Mouse (Mus musculus) liver, postnatal 0 days (tissue): Measurements from ENCODE around the gene 1700047I17Rik2. TPM values are rescaled to one million over a fixed set of nuclear protein-coding genes. Genes with fewer than 3 reads are reported as not detected.
"Not testable (repeated sequence)": the region's sequence is repeated elsewhere in the genome, so short reads cannot be mapped to it uniquely, and the experiment has no call there.

ENCODE experiments used
- ATAC-seq: fragments of 200-750 bp; cut with Nextera tagmentation; 2 replicates; pipeline ENCODE4 v1.8.0; 2017; ENCODE audit warnings: mild to moderate bottlenecking, moderate library complexity
- DNase-seq: peaks from one replicate; pipeline ENCODE4 v3.0.0-alpha.2; 2016
- H3K27ac ChIP-seq: fragments of 300-500 bp; sonication (generic); 2 replicates; pipeline ENCODE4 v1.5.1; 2014; ENCODE audit warnings: antibody characterized with exemption, moderate library complexity, mild to moderate bottlenecking, low read depth
- H3K27me3 ChIP-seq: fragments of 300-500 bp; sonication (generic); 2 replicates; pipeline ENCODE4 v1.6.1; 2014; ENCODE audit warnings: low read length, control low read depth, mixed read lengths; ENCODE audit not compliant: insufficient read depth
- H3K36me3 ChIP-seq: fragments of 300-500 bp; sonication (generic); replicated peaks from 2 replicates; pipeline ENCODE4 v1.6.1; 2014; ENCODE audit warnings: mild to moderate bottlenecking, control low read depth, low read length, moderate library complexity, mixed read lengths; ENCODE audit not compliant: insufficient read depth
- H3K4me1 ChIP-seq: fragments of 300-500 bp; sonication (generic); 2 replicates; pipeline ENCODE4 v1.6.1; 2014; ENCODE audit warnings: antibody characterized with exemption, mild to moderate bottlenecking, control low read depth; ENCODE audit not compliant: insufficient read depth
- H3K4me2 ChIP-seq: fragments of 300-500 bp; sonication (generic); 2 replicates; pipeline ENCODE4 v1.6.1; 2014; ENCODE audit warnings: low read depth, mild to moderate bottlenecking, low read length, moderate library complexity, mixed read lengths
- H3K4me3 ChIP-seq: fragments of 300-500 bp; sonication (generic); 2 replicates; pipeline ENCODE4 v1.5.1; 2014; ENCODE audit warnings: low read depth, low read length
- H3K9ac ChIP-seq: fragments of 300-500 bp; sonication (generic); replicated peaks from 2 replicates; pipeline ENCODE4 v1.6.1; 2014; ENCODE audit warnings: mild to moderate bottlenecking, moderate library complexity
- H3K9me3 ChIP-seq: fragments of 300-500 bp; sonication (generic); 2 replicates; pipeline ENCODE4 v1.6.1; 2016; ENCODE audit warnings: mild to moderate bottlenecking, control low read depth, low read length, mixed read lengths
- WGBS: fragments of 180-500 bp; shearing (Covaris S2); extraction: QIAGEN DNeasy Blood & Tissue Kit; methylation state at CpG from one replicate; pipeline ENCODE4 v1.1.7; 2014; ENCODE audit not compliant: insufficient replicate concordance; 5-methylcytosine and 5-hydroxymethylcytosine counted together
- polyA plus RNA-seq: library from polyadenylated mRNA; unstranded; fragments of >200 nt; fragmentation: Nextera tagmentation; extraction: Ambion mirVana; gene quantifications from 2 replicates; pipeline ENCODE4 v1.2.1, GENCODE M21; 2015

1700047I17Rik2 gene
- polyA plus RNA-seq, 1 experiment from 2014 or later = not detected

DNA sequence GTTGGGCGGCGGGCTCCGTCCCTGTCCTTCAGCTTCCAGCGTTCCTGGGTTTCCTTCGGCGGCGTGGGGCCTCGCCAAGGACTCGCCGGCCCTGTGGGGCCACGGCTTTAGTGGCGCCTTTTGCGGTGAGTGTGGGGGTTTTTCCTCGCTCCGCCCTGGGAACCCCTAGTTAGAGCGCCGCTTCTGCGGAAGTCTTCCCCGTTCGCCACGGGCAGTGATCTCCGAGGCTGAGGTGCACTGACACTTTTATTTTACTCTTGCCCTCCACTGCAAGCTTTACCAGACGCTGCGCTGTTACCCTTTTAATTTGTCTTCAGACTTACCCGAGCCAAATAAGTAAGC lies 31.1 kb downstream of the 1700047I17Rik2 start:
- DNase-seq, H3K9me3 ChIP-seq, H3K27me3 ChIP-seq, H3K4me1 ChIP-seq, H3K36me3 ChIP-seq, H3K9ac ChIP-seq, H3K4me2 ChIP-seq: not testable (repeated sequence)
- ATAC-seq = peak; percentile 29
- H3K4me3 ChIP-seq = peak overlapping the region; percentile 47
- peak overlapping the region; percentile 67; the same call in 1 of the 2 replicates for H3K27ac ChIP-seq
- under 1% methylated on average over 10 of the region's 25 CpGs for WGBS

DNA sequence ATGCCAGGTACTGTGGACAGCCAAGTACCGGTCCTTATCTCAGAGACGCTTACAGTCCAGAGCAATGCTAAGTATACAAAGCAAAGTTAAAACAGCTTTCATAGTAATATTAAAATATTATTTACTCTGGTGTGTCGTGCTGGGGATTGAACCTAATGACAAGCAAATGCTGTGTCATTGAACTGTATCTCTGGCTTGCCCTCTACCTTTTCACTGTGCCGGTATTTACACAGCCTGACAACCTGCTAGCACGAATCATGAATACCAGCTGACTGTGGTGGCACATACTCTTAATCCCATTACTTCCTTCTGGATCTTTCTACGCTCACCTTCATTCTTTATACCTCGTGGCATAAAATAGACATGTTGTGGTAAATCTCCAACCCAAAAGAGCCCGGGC lies 42.9 kb downstream of the 1700047I17Rik2 start:
- H3K9me3 ChIP-seq = not testable (repeated sequence)

DNA sequence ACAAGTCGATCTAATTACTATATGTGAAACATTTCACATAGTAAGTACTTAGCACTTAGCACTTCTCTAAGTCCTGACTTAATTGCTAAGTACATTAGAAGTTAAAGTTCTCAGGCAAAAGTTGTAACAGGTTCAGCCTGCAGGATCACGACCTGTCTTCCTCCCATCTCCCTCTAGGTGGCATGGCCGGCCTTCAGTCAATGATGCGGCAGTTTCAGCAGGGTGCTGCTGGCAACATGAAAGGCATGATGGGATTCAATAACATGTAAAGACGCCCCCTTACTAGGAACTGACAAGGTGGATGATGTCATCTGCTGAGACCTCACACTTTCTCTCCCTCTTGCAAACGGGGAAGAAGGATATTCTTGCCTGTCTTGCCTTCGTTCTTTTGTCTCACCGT lies 62.6 kb downstream of the 1700047I17Rik2 start:
- H3K36me3 ChIP-seq, H3K27ac ChIP-seq: not testable (repeated sequence)
- WGBS = no CpG with 5 or more reads among the region's 8 CpGs

More for the DNA sequence above, 42.9 kb downstream of the 1700047I17Rik2 start:
- not testable (repeated sequence) for H3K27ac ChIP-seq, H3K36me3 ChIP-seq, H3K4me2 ChIP-seq, H3K27me3 ChIP-seq, H3K9ac ChIP-seq, H3K4me3 ChIP-seq, ATAC-seq, H3K4me1 ChIP-seq, DNase-seq
- no CpG with 5 or more reads among the region's 8 CpGs for WGBS

DNA sequence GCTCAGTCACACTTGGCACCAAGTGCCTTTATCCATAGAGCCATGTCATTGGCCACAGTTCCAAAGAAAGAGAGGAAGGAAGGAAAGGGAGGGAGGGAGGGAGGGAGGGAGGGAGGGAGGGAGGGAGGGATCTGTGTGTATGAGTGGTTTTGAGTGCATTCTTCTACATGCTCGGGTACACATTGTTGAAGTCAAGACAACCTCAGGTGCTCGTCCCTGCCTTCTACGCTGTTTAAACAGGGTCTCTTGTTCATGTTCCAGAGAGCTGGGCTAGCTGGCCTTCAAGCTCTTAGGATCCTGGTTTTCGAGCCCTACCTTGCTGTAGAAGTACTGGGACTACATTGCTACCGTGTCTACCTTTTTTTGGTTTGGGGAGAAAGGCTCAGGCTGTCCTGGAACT lies 64.0 kb downstream of the 1700047I17Rik2 start:
- not testable (repeated sequence) for H3K4me3 ChIP-seq, H3K9ac ChIP-seq, H3K36me3 ChIP-seq, H3K9me3 ChIP-seq, H3K4me2 ChIP-seq, H3K27ac ChIP-seq, H3K4me1 ChIP-seq, ATAC-seq, DNase-seq, H3K27me3 ChIP-seq
- WGBS = no CpG with 5 or more reads among the region's 5 CpGs

More for the DNA sequence above, 62.6 kb downstream of the 1700047I17Rik2 start:
- not testable (repeated sequence) for DNase-seq, H3K4me1 ChIP-seq, H3K4me3 ChIP-seq, H3K9ac ChIP-seq, H3K9me3 ChIP-seq, H3K4me2 ChIP-seq, H3K27me3 ChIP-seq
- 0 out of 2 replicates have a peak, but pooled peaks have one; percentile 47 for ATAC-seq

Other genes with a start within 250 kb of the 1700047I17Rik2 start
- gene Gm20403, start 213.1 kb upstream of the 1700047I17Rik2 start, polyA plus RNA-seq = 0.36 and 0.54 TPM in 2 replicates
- 16.9 and 18.5 TPM in 2 replicates for gene Baz1a, start 185.2 kb upstream of the 1700047I17Rik2 start, polyA plus RNA-seq
- gene 2700097O09Rik, start 119.5 kb upstream of the 1700047I17Rik2 start, polyA plus RNA-seq = 13.2 and 14.0 TPM in 2 replicates
- gene Srp54a, start 119.3 kb upstream of the 1700047I17Rik2 start, polyA plus RNA-seq = 67.0 and 69.3 TPM in 2 replicates
- gene Fam177a, start 75.1 kb upstream of the 1700047I17Rik2 start, polyA plus RNA-seq = 6.8 and 7.5 TPM in 2 replicates
- gene Srp54b, start 44.5 kb upstream of the 1700047I17Rik2 start, polyA plus RNA-seq = 21.7 and 22.5 TPM in 2 replicates
- 30.3 and 30.4 TPM in 2 replicates for gene Srp54c, start 30.6 kb downstream of the 1700047I17Rik2 start, polyA plus RNA-seq
- gene 1110008L16Rik, start 100.0 kb downstream of the 1700047I17Rik2 start, polyA plus RNA-seq = 5.5 and 5.9 TPM in 2 replicates
- 4.3 TPM in 2 replicates for gene Ppp2r3c, start 103.4 kb downstream of the 1700047I17Rik2 start, polyA plus RNA-seq
- 177 and 184 TPM in 2 replicates for gene Psma6, start 184.6 kb downstream of the 1700047I17Rik2 start, polyA plus RNA-seq